Mouse (Mus musculus): ENCODE results near the gene Cd44.

GRCm38 (mm10) chr2:102864036-102864435 is 37.4 kb downstream of the Cd44 start:
- no peak for TF ChIP-seq CTCF (IDR thresholded peaks at IDR 0.05; ENCODE audit: borderline replicate concordance, insufficient read depth, low read depth, low read length)
- TF ChIP-seq POLR2A (IDR thresholded peaks at IDR 0.05; ENCODE audit: borderline replicate concordance, insufficient read depth, low read length) = no peak
